Mouse (Mus musculus): ENCODE data around the gene Chchd10. TPM values are rescaled to one million over a fixed set of nuclear protein-coding genes. Genes with fewer than 3 reads are reported as not detected.

Chchd10 gene
- polyA plus RNA-seq, 1 experiment from 2014 or later: 9.5 TPM

DNA sequence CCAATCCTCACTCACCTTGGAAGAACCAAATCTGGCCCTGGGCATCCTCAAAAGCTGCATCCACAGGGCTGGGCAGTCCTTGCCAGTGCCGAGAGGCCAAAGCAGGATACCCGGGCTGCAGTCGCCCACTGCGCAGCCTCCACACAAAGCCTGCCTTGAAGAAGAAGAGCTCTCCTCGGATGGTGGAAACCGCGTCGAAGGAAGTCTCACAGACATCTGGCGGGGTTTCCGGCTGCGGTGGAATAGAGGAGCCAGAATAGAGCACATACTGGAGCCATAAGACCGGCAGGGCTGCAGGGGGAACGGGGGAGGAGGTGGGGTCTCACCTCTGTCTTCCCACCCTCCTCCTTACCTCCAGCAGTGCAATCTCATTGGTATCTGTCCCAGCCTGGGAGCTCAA, 6.5 kb upstream of the Chchd10 start:
- 0 out of 2 replicates have a peak, but pooled peaks cover 1% of the 10 kb centered on the region for H3K27me3 ChIP-seq
- peaks cover 58% of the 10 kb centered on the region for H3K36me3 ChIP-seq
- ATAC-seq (ENCODE audit: insufficient number of reproducible peaks, insufficient read depth, low FRiP score, low TSS enrichment, low read depth): no peak
- no peak overlapping the region for H3K4me2 ChIP-seq
- H3K27ac ChIP-seq: no peak overlapping the region
- WGBS: 72% methylated on average over 13 of the region's 13 CpGs
- no peaks in the 10 kb centered on the region for H3K9me3 ChIP-seq
- no peak overlapping the region for H3K9ac ChIP-seq
- peaks cover 35% of the 10 kb centered on the region for H3K4me1 ChIP-seq
- no peak overlapping the region for H3K4me3 ChIP-seq

- Histone ChIP-seq H3K36me3 (peaks cover 33% of the 10 kb centered on the region), H3K4me1 (peaks cover 40% of the 10 kb centered on the region), H3K27ac (peak overlapping the region; percentile 62), H3K4me2 (peak overlapping the region; percentile 93), H3K9me3 (no peaks in the 10 kb centered on the region), H3K9ac (0 out of 2 replicates have a peak overlapping the region, but pooled peaks have one; percentile 32), H3K4me3 (peak overlapping the region; percentile 69), H3K27me3 (peaks cover 13% of the 10 kb centered on the region)
- 8% methylated on average over 6 of the region's 6 CpGs for WGBS
- ATAC-seq (ENCODE audit: insufficient number of reproducible peaks, insufficient read depth, low FRiP score, low TSS enrichment, low read depth): no peak
Measured at GRCm38 (mm10) chr10:75930304-75930703, 2.6 kb upstream of the Chchd10 start.

- no peak for ATAC-seq (ENCODE audit: insufficient number of reproducible peaks, insufficient read depth, low FRiP score, low TSS enrichment, low read depth)
- peaks cover 24% of the 10 kb centered on the region for H3K27me3 ChIP-seq
- peak overlapping the region; percentile 69 for H3K4me3 ChIP-seq
- H3K9me3 ChIP-seq: no peaks in the 10 kb centered on the region
- H3K9ac ChIP-seq: peak overlapping the region; percentile 91
- peak overlapping the region; percentile 93 for H3K4me2 ChIP-seq
- peaks cover 50% of the 10 kb centered on the region for H3K4me1 ChIP-seq
- H3K36me3 ChIP-seq: peaks cover 23% of the 10 kb centered on the region
- WGBS: 15% methylated on average over 7 of the region's 7 CpGs
- peak overlapping the region; percentile 89 for H3K27ac ChIP-seq
Measured at GRCm38 (mm10) chr10:75931311-75931710, 1.6 kb upstream of the Chchd10 start.

DNA sequence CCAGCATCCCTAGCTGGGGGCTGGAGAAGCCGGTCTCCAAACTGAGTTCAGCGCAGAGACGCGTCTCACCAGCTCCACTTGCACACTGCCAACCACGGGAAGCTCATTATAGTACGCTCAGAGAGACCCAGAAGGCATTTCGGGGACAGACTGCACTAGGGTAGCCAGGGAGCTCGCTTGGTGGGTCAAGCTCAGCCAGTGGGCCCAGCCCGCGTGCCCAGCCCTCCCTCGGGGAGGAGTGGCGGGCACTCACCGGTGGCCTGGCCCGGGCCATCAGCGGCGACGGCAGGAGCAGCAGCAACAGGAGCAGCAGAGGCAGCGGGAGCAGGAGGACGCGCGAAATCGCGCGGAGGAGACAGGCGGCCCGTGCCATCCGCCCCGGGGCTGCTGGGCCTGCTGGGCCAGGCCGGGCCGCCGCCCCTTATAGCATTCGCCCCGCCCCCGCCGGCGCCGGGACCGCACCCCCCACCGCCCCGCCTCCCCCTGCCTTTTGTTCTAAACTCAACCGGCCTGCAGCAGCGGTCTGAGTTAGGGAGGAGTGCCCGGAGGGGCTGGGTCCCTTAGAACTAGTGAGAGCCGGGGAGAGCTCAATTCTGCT, 750 bp upstream of the Chchd10 start:
- H3K36me3 ChIP-seq: peaks cover 14% of the 10 kb centered on the region
- H3K27ac ChIP-seq: peak overlapping the region; percentile 89
- H3K9me3 ChIP-seq: no peaks in the 10 kb centered on the region
- peak; percentile 69 for ATAC-seq (ENCODE audit: insufficient number of reproducible peaks, insufficient read depth, low FRiP score, low TSS enrichment, low read depth)
- peaks cover 32% of the 10 kb centered on the region for H3K27me3 ChIP-seq
- under 1% methylated on average over 44 of the region's 44 CpGs for WGBS
- H3K4me3 ChIP-seq: peak overlapping the region; percentile 69
- H3K4me1 ChIP-seq: peaks cover 50% of the 10 kb centered on the region
- H3K4me2 ChIP-seq: peak overlapping the region; percentile 93
- peak overlapping the region; percentile 91 for H3K9ac ChIP-seq

DNA sequence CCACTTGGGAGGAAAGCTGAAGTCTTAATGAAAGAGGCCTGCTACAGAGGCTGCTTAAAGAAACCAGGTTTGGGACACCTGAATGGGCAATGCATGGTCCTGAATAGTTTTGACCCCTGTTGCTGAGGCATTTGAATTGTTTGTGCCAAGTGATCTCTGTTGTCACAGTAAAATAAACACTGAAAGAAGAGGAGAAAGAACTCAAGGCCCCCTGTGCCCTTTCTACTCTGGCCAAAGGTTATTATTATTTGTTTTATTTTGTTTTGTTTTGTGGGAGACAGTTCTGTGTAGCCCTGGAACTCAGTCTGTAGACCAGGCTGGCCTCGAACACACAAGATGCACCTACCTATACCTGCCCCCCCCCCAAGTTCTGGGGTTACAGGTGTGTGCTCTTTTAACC, 2.1 kb downstream of the Chchd10 start:
- no peaks in the 10 kb centered on the region for H3K9me3 ChIP-seq
- H3K27ac ChIP-seq: no peak overlapping the region
- H3K36me3 ChIP-seq: no peaks in the 10 kb centered on the region
- H3K27me3 ChIP-seq: peaks cover 44% of the 10 kb centered on the region
- H3K4me2 ChIP-seq: peak overlapping the region; percentile 89
- H3K4me1 ChIP-seq: peaks cover 44% of the 10 kb centered on the region
- H3K4me3 ChIP-seq: peak overlapping the region; percentile 50
- 64% methylated on average over 1 of the region's 1 CpGs for WGBS
- ATAC-seq (ENCODE audit: insufficient number of reproducible peaks, insufficient read depth, low FRiP score, low TSS enrichment, low read depth): no peak
- H3K9ac ChIP-seq: no peak overlapping the region

- peak within 1 kb of the TSS; percentile 89 for H3K4me2 ChIP-seq
- peaks cover 34% of the 10 kb centered on the region for H3K4me1 ChIP-seq
- WGBS: 1% methylated on average over 49 of the region's 51 CpGs
- ATAC-seq (ENCODE audit: insufficient number of reproducible peaks, insufficient read depth, low FRiP score, low TSS enrichment, low read depth): peak; percentile 27; the same call in 1 of the 2 replicates
- H3K9ac ChIP-seq: peak within 1 kb of the TSS; percentile 60
- peaks cover 44% of the 10 kb centered on the region for H3K27me3 ChIP-seq
- no peaks in the 10 kb centered on the region for H3K36me3 ChIP-seq
- H3K27ac ChIP-seq: no peak within 1 kb of the TSS
- no peaks in the 10 kb centered on the region for H3K9me3 ChIP-seq
- peak within 1 kb of the TSS; percentile 50 for H3K4me3 ChIP-seq
Measured at GRCm38 (mm10) chr10:75935680-75936541, 3.0 kb downstream of the Chchd10 start, which contains the start of gene Mmp11. Gene Mmp11 (minus strand): TSS chr10:75936496.

GRCm38 (mm10) chr10:75936909-75937667, 4.2 kb downstream of the Chchd10 start:
- H3K4me3 ChIP-seq: no peak overlapping the region
- WGBS: 37% methylated on average over 18 of the region's 18 CpGs
- peaks cover 38% of the 10 kb centered on the region for H3K27me3 ChIP-seq
- H3K36me3 ChIP-seq: no peaks in the 10 kb centered on the region
- H3K9me3 ChIP-seq: no peaks in the 10 kb centered on the region
- H3K27ac ChIP-seq: no peak overlapping the region
- H3K4me2 ChIP-seq: no peak overlapping the region
- H3K9ac ChIP-seq: no peak overlapping the region
- H3K4me1 ChIP-seq: peaks cover 23% of the 10 kb centered on the region
- ATAC-seq (ENCODE audit: insufficient number of reproducible peaks, insufficient read depth, low FRiP score, low TSS enrichment, low read depth): no peak

DNA sequence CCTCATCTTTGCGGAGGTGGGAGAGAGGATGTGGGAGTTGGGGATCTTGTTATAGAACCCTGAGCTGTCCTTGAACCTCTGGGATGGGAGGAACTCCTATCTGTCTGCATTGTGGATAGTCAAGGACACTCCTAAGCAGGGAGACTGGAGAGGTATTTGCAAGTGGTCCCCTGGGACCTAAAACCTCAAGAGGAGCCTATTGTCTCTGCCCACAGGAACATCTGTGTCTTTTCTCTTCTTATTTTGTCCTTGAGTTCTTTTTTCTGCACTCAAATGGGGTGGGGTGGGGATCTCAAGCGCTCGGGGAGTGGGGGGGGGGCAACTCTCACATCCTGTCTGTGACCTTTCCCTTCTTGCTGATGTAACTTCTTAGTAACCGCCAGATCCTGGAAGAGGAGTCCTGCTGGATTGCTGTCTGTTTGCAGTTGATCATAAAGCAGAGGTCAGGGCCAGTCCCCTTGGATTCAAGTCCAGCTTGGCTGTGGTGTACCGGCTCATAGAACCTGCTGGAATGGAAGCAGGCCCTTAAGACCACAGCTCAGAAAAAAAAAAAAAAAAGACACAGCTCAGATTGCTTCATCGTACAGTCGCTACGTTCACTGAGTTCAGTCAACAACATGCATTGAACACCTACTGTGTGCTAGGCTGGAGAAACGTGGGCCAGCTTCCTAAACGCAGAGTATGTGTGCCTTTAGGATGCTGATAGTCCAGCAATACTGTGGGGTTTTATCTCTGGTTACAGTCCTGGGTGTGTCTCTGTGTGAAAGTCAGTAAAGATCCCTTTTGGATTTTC, 5.1 kb downstream of the Chchd10 start:
- Histone ChIP-seq H3K27ac (no peak overlapping the region), H3K9me3 (no peaks in the 10 kb centered on the region), H3K4me1 (peaks cover 15% of the 10 kb centered on the region), H3K4me3 (no peak overlapping the region), H3K4me2 (no peak overlapping the region), H3K9ac (no peak overlapping the region), H3K27me3 (peaks cover 38% of the 10 kb centered on the region), H3K36me3 (no peaks in the 10 kb centered on the region)
- ATAC-seq (ENCODE audit: insufficient number of reproducible peaks, insufficient read depth, low FRiP score, low TSS enrichment, low read depth): no peak
- 56% methylated on average over 10 of the region's 10 CpGs for WGBS

GRCm38 (mm10) chr10:75939481-75940234, 6.7 kb downstream of the Chchd10 start:
- no peaks in the 10 kb centered on the region for H3K36me3 ChIP-seq
- H3K4me2 ChIP-seq: no peak overlapping the region
- H3K9me3 ChIP-seq: no peaks in the 10 kb centered on the region
- no peak overlapping the region for H3K27ac ChIP-seq
- peaks cover 37% of the 10 kb centered on the region for H3K27me3 ChIP-seq
- 48% methylated on average over 9 of the region's 9 CpGs for WGBS
- ATAC-seq (ENCODE audit: insufficient number of reproducible peaks, insufficient read depth, low FRiP score, low TSS enrichment, low read depth): no peak
- H3K9ac ChIP-seq: no peak overlapping the region
- H3K4me1 ChIP-seq: peaks cover 13% of the 10 kb centered on the region
- no peak overlapping the region for H3K4me3 ChIP-seq

DNA sequence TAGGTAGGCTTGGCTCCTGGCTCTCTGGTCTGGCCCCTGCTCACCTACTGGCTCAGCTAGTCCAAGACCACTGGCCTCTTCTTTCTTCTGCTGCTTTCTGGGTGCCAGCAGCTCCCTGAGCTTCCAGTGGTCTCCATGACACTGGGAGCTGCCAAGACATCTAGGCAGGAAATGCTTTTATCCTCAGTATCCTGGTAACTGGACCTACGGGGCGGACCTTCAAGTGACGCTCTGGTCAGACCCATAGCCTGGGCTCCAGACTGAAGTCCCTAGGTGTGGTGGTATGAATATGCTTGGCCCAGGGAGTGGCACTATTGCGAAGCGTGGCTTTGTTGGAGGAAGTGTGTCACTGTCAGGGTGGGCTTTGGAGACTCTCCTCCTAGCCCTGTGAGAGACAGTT, 7.6 kb downstream of the Chchd10 start, which contains the start of gene Gm867:
Gene Gm867, minus strand, starts transcription at position 153 of the 400 bp plus-strand sequence.
- Histone ChIP-seq H3K4me2 (no peak within 1 kb of the TSS), H3K4me3 (no peak within 1 kb of the TSS), H3K9ac (no peak within 1 kb of the TSS), H3K36me3 (no peaks in the 10 kb centered on the region), H3K9me3 (no peaks in the 10 kb centered on the region), H3K27ac (no peak within 1 kb of the TSS), H3K4me1 (peaks cover 8% of the 10 kb centered on the region), H3K27me3 (peaks cover 28% of the 10 kb centered on the region)
- ATAC-seq (ENCODE audit: insufficient number of reproducible peaks, insufficient read depth, low FRiP score, low TSS enrichment, low read depth): no peak
- WGBS: 85% methylated on average over 5 of the region's 5 CpGs

Data from embryonic facial prominence, embryonic 13.5 days (tissue).